Mouse (Mus musculus) liver, adult 2 months (tissue): ENCODE data around the gene Mmp3.

Source experiments
- CTCF ChIP-seq: fragments of 200-500 bp; IDR thresholded peaks from 2 replicates; pipeline ENCODE4 v1.5.1; 2011; ENCODE audit warnings: low read depth, low read length, control low read depth
- POLR2A ChIP-seq: fragments of 200-500 bp; IDR thresholded peaks from 2 replicates; pipeline ENCODE4 v1.6.1; 2011; ENCODE audit warnings: low read length, control low read depth; ENCODE audit not compliant: insufficient read depth; ENCODE audit errors: extremely low read depth

GRCm38 (mm10) chr9:7445522-7445921, at the start of gene Mmp3:
- TF ChIP-seq CTCF (no peak), POLR2A (no peak)
